Comparison of ENCODE assay signal across 8 mouse cellular contexts in the genomic region with DNA sequence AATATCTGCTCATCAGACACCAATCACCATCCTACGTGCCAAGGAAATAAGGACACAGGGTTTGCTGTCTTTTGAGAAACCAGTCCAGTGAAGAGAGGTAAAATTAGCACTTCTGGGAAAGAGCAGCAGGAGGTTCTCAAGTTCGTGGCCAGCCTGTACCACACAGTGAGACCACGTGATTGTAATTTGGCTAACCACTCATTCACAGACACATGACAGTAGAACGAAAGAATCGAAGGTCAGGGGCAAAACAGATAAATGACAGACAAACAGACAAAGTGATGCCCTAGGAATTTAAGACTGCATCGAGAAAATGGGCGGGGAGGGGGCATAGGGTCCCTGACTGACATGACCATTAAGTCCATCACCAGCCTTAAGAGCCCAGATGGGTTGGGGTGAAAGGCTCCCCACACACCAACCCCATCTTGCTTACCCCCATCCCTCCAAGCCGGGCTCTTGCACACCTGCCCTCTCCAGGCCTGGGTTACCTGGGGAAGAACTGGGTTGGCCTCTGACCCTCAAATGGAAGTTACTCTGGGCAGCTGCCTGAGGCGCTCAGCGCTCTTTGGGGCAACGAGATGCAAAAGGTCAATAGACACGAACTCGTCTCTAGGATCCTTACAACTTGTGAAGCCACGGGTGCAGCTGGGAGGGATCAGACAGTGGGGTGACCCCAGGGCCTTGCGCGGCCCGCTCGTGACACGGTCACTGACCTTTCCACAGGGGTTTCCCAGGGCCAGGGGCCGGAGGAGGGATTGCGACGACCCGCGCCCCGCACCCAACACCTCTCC. TPM values are rescaled to one million over a fixed set of nuclear protein-coding genes. Genes with fewer than 3 reads are reported as not detected.
DNase-seq lines count a peak whose midpoint lies in the region; ATAC-seq lines count a peak whose summit lies in the region.

No protein-coding gene starts in this region.

- 16% methylated on average over 25 of the region's 25 CpGs for WGBS in macrophage (ENCODE audit: missing documents)

- peak overlapping the region; percentile 73 for H3K27ac ChIP-seq in macrophage

- intact Hi-C loops in left cerebral cortex, postnatal 4 days (cut with DNase I): no loop called here

- H3K79me2 ChIP-seq in macrophage (ENCODE audit: inconsistent target): peaks cover 51% of the 10 kb centered on the region

- H3K36me3 ChIP-seq in macrophage (ENCODE audit: inconsistent target): no peaks in the 10 kb centered on the region

- DNase-seq in embryo, embryonic 11 days: peak; percentile 10
- DNase-seq in embryo, embryonic 10.5 days (ENCODE audit: low spot score): no peak
- peak; percentile 9 for DNase-seq in retina, embryonic 14.5 days (ENCODE audit: low spot score)
- no peak for DNase-seq in retina, postnatal 1 day
- DNase-seq in natural killer cell, adult 2 months (ENCODE audit: low spot score in 2 of 2): no peak
- no peak for DNase-seq in left cerebral cortex, postnatal 4 days

- 0 out of 2 replicates have a peak, but pooled peaks have one; percentile 2 for ATAC-seq in granulocyte monocyte progenitor cell, adult 5-6 weeks (replicated peaks; ENCODE audit: poor library complexity, severe bottlenecking)

- peak overlapping the region; percentile 92 for H3K4me3 ChIP-seq in macrophage (ENCODE audit: inconsistent target)

RNA-seq across cellular contexts. Expression of a gene that starts 0.6 kb away (rescaled TPM):
- total RNA-seq in granulocyte monocyte progenitor cell, adult 5-6 weeks (2014; fragmentation: Nextera tagmentation): 3.9 and 7.7 TPM in 2 replicates
- 3.0 and 5.8 TPM in 2 replicates for total RNA-seq in granulocyte monocyte progenitor cell, adult 5-6 weeks (2017)
- 10 to 100 TPM in 21 of 26 experiments, 1 to 10 TPM in 5; 3.4 to 24.7 (median 17.7) TPM for total RNA-seq in macrophage (2018; cell fraction: chromatin; rRNA removed)
- 10 to 100 TPM in 19 of 26 experiments, 1 to 10 TPM in 7; 5.6 to 11.7 (median 10.3) TPM for total RNA-seq in macrophage (2018; cell fraction: cytosol; rRNA removed)
- 10 to 100 TPM in 17 of 26 experiments, 1 to 10 TPM in 9; 3.2 to 16.8 (median 11.2) TPM for total RNA-seq in macrophage (2018; cell fraction: nucleus; rRNA removed)
- 7.8 to 12.7 TPM (median 9.6 TPM) in 3 replicates for polyA plus RNA-seq in macrophage (2018)
- 1 to 10 TPM; 5.0 to 5.3 TPM for total RNA-seq in left cerebral cortex, postnatal 4 days (2021)

RNA-seq across cellular contexts. Expression of a gene that starts 24.1 kb away (rescaled TPM):
- 214 and 219 TPM in 2 replicates for total RNA-seq in granulocyte monocyte progenitor cell, adult 5-6 weeks (2014; fragmentation: Nextera tagmentation)
- 91.6 and 94.3 TPM in 2 replicates for total RNA-seq in granulocyte monocyte progenitor cell, adult 5-6 weeks (2017)
- total RNA-seq in macrophage (2018; cell fraction: chromatin; rRNA removed): 10 to 100 TPM; 14.0 to 44.0 (median 26.1) TPM
- 100 to 1,000 TPM; 265 to 558 (median 412) TPM for total RNA-seq in macrophage (2018; cell fraction: cytosol; rRNA removed)
- 100 to 1,000 TPM in 17 of 26 experiments, 10 to 100 TPM in 9; 65.2 to 224 (median 107) TPM for total RNA-seq in macrophage (2018; cell fraction: nucleus; rRNA removed)
- polyA plus RNA-seq in macrophage (2018): 364 to 676 TPM (median 673 TPM) in 3 replicates
- total RNA-seq in left cerebral cortex, postnatal 4 days (2021): 100 to 1,000 TPM; 164 to 170 TPM

Comparison
In these comparisons a context has a peak if more than half of its experiments do, and no peak if none do; other contexts are left out.
1. DNase-seq: peak in embryo, embryonic 11 days (single experiment) and retina, embryonic 14.5 days (single experiment); none in embryo, embryonic 10.5 days (single experiment), retina, postnatal 1 day (single experiment), natural killer cell, adult 2 months (0 of 2) and left cerebral cortex, postnatal 4 days (single experiment).